Mouse (Mus musculus) embryonic facial prominence, embryonic 10.5 days (tissue): ENCODE data around the gene Camkv. TPM values are rescaled to one million over a fixed set of nuclear protein-coding genes. Genes with fewer than 3 reads are reported as not detected.

Experiments used
- DNase-seq: peaks from one replicate; pipeline ENCODE4 v3.0.0-alpha.2; 2017; ENCODE audit warnings: low spot score
- H3K27ac ChIP-seq: fragments of 300-500 bp; sonication (generic); replicated peaks from 2 replicates; pipeline ENCODE4 v1.5.1; 2016; ENCODE audit warnings: mild to moderate bottlenecking
- H3K27me3 ChIP-seq: fragments of 300-500 bp; sonication (generic); replicated peaks from 2 replicates; pipeline ENCODE4 v1.6.1; 2016; ENCODE audit warnings: low read depth, mild to moderate bottlenecking; ENCODE audit not compliant: poor library complexity, severe bottlenecking
- H3K36me3 ChIP-seq: fragments of 300-500 bp; sonication (generic); replicated peaks from 2 replicates; pipeline ENCODE4 v1.6.1; 2016; ENCODE audit warnings: mild to moderate bottlenecking, moderate library complexity
- H3K4me1 ChIP-seq: fragments of 300-500 bp; sonication (generic); 2 replicates; pipeline ENCODE4 v1.6.1; 2016
- H3K4me3 ChIP-seq: fragments of 300-500 bp; sonication (generic); 2 replicates; pipeline ENCODE4 v1.5.1; 2016; ENCODE audit warnings: mild to moderate bottlenecking, moderate library complexity
- H3K9me3 ChIP-seq: fragments of 300-500 bp; sonication (generic); 2 replicates; pipeline ENCODE4 v1.6.1; 2016; ENCODE audit warnings: mild to moderate bottlenecking
- WGBS: fragments of 180-500 bp; shearing (Covaris S2); methylation state at CpG from one replicate; pipeline ENCODE4 v1.1.7; 2016; 5-methylcytosine and 5-hydroxymethylcytosine counted together
- polyA plus RNA-seq: library from polyadenylated mRNA; unstranded; fragments of >200 nt; fragmentation: Nextera tagmentation; extraction: Ambion mirVana; gene quantifications from 2 replicates; pipeline ENCODE4 v1.2.1, GENCODE M21; 2016

Gene Camkv
- polyA plus RNA-seq, 1 experiment from 2014 or later: 7.6 TPM

- WGBS: 14% methylated on average over 45 of the region's 45 CpGs
- peaks cover 18% of the 10 kb centered on the region for H3K36me3 ChIP-seq
- peak overlapping the region; percentile 90 for H3K4me3 ChIP-seq
- H3K4me1 ChIP-seq: peaks cover 32% of the 10 kb centered on the region
- peak; percentile 94 for DNase-seq
- no peaks in the 10 kb centered on the region for H3K27me3 ChIP-seq
- no peaks in the 10 kb centered on the region for H3K9me3 ChIP-seq
- peak overlapping the region; percentile 90 for H3K27ac ChIP-seq
Measured at GRCm38 (mm10) chr9:107950460-107951355, 15.2 kb downstream of the Camkv start.

DNA sequence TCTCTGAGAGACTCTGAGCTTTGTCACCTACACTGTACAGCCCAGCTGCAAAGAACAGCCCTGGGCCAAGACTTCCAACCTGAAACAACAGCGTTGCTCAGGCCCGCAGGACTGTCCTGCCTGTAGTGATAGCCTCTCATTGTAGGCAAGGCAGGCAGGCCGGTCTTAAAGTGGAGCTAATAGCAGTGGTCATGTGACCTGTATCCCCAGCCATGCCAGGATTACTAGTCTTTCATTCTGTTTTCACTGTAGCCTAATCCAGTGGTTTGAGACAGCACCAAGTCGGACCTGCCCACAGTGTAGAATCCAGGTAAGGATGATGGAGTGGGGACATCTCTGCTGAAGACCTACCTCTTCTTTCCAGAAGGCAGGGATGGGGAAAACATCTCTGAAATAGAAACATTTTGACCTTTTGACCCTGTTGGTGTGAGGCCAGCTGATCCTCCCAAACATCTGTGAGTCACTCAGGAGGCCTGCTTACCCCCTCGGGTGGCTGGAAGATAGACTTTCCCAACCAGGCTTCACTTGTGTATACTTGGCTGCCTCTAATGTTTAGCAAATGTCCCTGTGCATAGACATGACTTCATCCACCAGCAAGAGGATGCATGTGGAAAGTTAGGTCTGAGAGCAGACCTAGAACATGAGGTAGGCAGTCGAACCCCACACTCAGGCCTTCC, 20.3 kb downstream of the Camkv start:
- H3K36me3 ChIP-seq: peaks cover 64% of the 10 kb centered on the region
- no peak overlapping the region for H3K4me3 ChIP-seq
- no peak overlapping the region for H3K27ac ChIP-seq
- no peak for DNase-seq
- no peaks in the 10 kb centered on the region for H3K27me3 ChIP-seq
- 77% methylated on average over 6 of the region's 6 CpGs for WGBS
- peaks cover 22% of the 10 kb centered on the region for H3K4me1 ChIP-seq
- H3K9me3 ChIP-seq: no peaks in the 10 kb centered on the region

- WGBS: 72% methylated on average over 6 of the region's 6 CpGs
- no peaks in the 10 kb centered on the region for H3K9me3 ChIP-seq
- no peak overlapping the region for H3K4me3 ChIP-seq
- H3K27me3 ChIP-seq: no peaks in the 10 kb centered on the region
- peaks cover 78% of the 10 kb centered on the region for H3K36me3 ChIP-seq
- DNase-seq: no peak
- peaks cover 12% of the 10 kb centered on the region for H3K4me1 ChIP-seq
- no peak overlapping the region for H3K27ac ChIP-seq
Measured at GRCm38 (mm10) chr9:107957141-107957540, 21.7 kb downstream of the Camkv start.

DNA sequence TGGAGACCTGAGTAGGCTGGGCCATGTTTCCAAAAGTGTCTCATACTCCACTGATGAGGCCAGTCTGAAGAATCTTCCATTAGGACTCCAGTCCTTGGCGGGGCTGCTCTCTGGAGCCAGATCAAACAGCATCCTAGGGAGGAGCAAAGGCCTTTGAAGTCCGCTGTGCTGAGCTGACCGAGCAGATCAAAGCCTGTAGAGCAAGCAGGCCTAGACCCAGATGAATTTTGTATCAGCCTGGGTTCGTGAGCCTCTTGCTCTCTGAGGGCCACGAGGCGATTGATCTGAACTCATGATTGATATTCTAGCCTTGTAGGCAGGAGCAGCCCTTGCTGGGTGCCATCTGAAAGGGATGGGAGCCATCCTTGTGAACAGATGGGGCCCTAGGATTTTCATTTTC, 24.4 kb downstream of the Camkv start:
- Histone ChIP-seq H3K4me3 (no peak overlapping the region), H3K36me3 (peaks cover 99% of the 10 kb centered on the region), H3K9me3 (no peaks in the 10 kb centered on the region), H3K27ac (no peak overlapping the region), H3K27me3 (no peaks in the 10 kb centered on the region), H3K4me1 (0 out of 2 replicates have a peak, but pooled peaks cover 4% of the 10 kb centered on the region)
- 79% methylated on average over 6 of the region's 6 CpGs for WGBS
- DNase-seq: no peak

- H3K27me3 ChIP-seq: no peaks in the 10 kb centered on the region
- H3K4me3 ChIP-seq: no peak overlapping the region
- 0 out of 2 replicates have a peak, but pooled peaks cover 4% of the 10 kb centered on the region for H3K4me1 ChIP-seq
- WGBS: 77% methylated on average over 4 of the region's 4 CpGs
- H3K27ac ChIP-seq: no peak overlapping the region
- no peaks in the 10 kb centered on the region for H3K9me3 ChIP-seq
- peaks cover 100% of the 10 kb centered on the region for H3K36me3 ChIP-seq
- no peak for DNase-seq
Measured at GRCm38 (mm10) chr9:107960928-107961327, 25.5 kb downstream of the Camkv start.

GRCm38 (mm10) chr9:107961351-107961762, 25.9 kb downstream of the Camkv start:
- Histone ChIP-seq H3K4me3 (no peak overlapping the region), H3K36me3 (peaks cover 100% of the 10 kb centered on the region), H3K4me1 (0 out of 2 replicates have a peak, but pooled peaks cover 4% of the 10 kb centered on the region), H3K27ac (no peak overlapping the region), H3K9me3 (no peaks in the 10 kb centered on the region), H3K27me3 (no peaks in the 10 kb centered on the region)
- DNase-seq: no peak
- 90% methylated on average over 10 of the region's 10 CpGs for WGBS

GRCm38 (mm10) chr9:107961881-107962280, 26.4 kb downstream of the Camkv start:
- DNase-seq: no peak
- Histone ChIP-seq H3K27me3 (no peaks in the 10 kb centered on the region), H3K36me3 (peaks cover 100% of the 10 kb centered on the region), H3K4me3 (no peak overlapping the region), H3K4me1 (0 out of 2 replicates have a peak, but pooled peaks cover 4% of the 10 kb centered on the region), H3K9me3 (no peaks in the 10 kb centered on the region), H3K27ac (no peak overlapping the region)
- WGBS: 59% methylated on average over 5 of the region's 5 CpGs

GRCm38 (mm10) chr9:107962916-107963315, 27.4 kb downstream of the Camkv start:
- H3K4me3 ChIP-seq: no peak overlapping the region
- 0 out of 2 replicates have a peak overlapping the region, but pooled peaks have one; percentile 7 for H3K27ac ChIP-seq
- H3K27me3 ChIP-seq: no peaks in the 10 kb centered on the region
- H3K4me1 ChIP-seq: 0 out of 2 replicates have a peak, but pooled peaks cover 4% of the 10 kb centered on the region
- WGBS: 93% methylated on average over 9 of the region's 9 CpGs
- no peak for DNase-seq
- peaks cover 99% of the 10 kb centered on the region for H3K36me3 ChIP-seq
- H3K9me3 ChIP-seq: no peaks in the 10 kb centered on the region

DNA sequence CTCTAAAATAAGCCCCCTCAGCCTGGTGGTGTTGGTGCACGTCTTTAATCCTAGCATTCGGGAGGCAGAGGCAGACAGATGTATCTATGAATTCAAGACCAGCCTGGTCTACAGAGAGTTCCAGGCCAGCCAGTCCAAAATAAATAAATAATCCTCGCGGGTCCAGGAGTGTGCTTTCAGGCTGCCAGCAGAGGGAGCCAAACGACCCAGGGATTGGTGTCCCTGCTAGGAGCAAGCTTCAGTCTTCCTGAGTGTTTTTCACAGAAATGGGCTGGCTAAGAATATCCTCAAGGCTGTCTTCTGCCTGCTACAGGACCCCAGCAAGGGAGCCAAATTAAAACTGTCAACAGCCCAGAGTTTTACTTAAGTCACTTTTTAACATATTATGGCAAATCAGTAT, 28.2 kb downstream of the Camkv start:
- Histone ChIP-seq H3K9me3 (no peaks in the 10 kb centered on the region), H3K4me3 (0 out of 2 replicates have a peak overlapping the region, but pooled peaks have one; percentile 11), H3K27me3 (no peaks in the 10 kb centered on the region), H3K36me3 (peaks cover 99% of the 10 kb centered on the region), H3K4me1 (0 out of 2 replicates have a peak, but pooled peaks cover 3% of the 10 kb centered on the region), H3K27ac (peak overlapping the region; percentile 21)
- 22% methylated on average over 5 of the region's 5 CpGs for WGBS
- DNase-seq: peak; percentile 88

DNA sequence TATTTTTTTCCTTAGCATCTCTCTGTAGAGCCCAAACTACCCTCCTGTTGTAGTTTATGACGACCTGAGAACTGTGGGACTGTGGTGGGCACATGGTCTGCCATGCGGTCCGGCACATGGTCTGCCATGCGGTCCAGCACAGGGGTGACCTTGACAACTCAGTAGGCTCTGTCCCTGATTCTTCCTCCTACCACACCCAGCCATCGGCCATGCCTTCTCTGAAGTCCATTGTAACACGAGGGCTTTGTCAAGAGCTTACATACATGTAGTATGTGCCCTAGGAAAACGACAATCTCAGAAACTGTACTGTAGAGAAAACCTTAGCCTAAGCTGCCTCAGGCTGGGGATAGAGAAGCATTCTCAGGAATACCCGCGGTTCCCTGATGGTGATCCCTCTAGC, 29.2 kb downstream of the Camkv start:
- Histone ChIP-seq H3K36me3 (peaks cover 99% of the 10 kb centered on the region), H3K4me1 (no peaks in the 10 kb centered on the region), H3K9me3 (no peaks in the 10 kb centered on the region), H3K27me3 (no peaks in the 10 kb centered on the region), H3K27ac (no peak overlapping the region), H3K4me3 (no peak overlapping the region)
- no peak for DNase-seq
- WGBS: 92% methylated on average over 9 of the region's 9 CpGs

- Histone ChIP-seq H3K36me3 (peaks cover 99% of the 10 kb centered on the region), H3K4me1 (0 out of 2 replicates have a peak, but pooled peaks cover 3% of the 10 kb centered on the region), H3K27ac (no peak overlapping the region), H3K4me3 (no peak overlapping the region), H3K27me3 (no peaks in the 10 kb centered on the region), H3K9me3 (no peaks in the 10 kb centered on the region)
- DNase-seq: no peak
- WGBS: 85% methylated on average over 10 of the region's 10 CpGs
Measured at GRCm38 (mm10) chr9:107966676-107967075, 31.2 kb downstream of the Camkv start.

GRCm38 (mm10) chr9:107967437-107967836, 32.0 kb downstream of the Camkv start:
- WGBS: 83% methylated on average over 6 of the region's 6 CpGs
- H3K4me1 ChIP-seq: 0 out of 2 replicates have a peak, but pooled peaks cover 3% of the 10 kb centered on the region
- H3K9me3 ChIP-seq: no peaks in the 10 kb centered on the region
- H3K27ac ChIP-seq: no peak overlapping the region
- H3K4me3 ChIP-seq: no peak overlapping the region
- H3K36me3 ChIP-seq: peaks cover 99% of the 10 kb centered on the region
- H3K27me3 ChIP-seq: no peaks in the 10 kb centered on the region
- no peak for DNase-seq
